Mouse (Mus musculus) E14TG2a.4 (cell line): Measurements from ENCODE around the gene Rab4a.

Source experiments
- CTCF ChIP-seq: conservative IDR thresholded peaks from 2 replicates; pipeline ENCODE4 v1.5.1; 2014; ENCODE audit warnings: low read length
- NANOG ChIP-seq: IDR thresholded peaks from 2 replicates; pipeline ENCODE4 v1.6.1; 2014; ENCODE audit warnings: borderline replicate concordance, low read length, mixed read lengths
- POU5F1 ChIP-seq: IDR thresholded peaks from 2 replicates; pipeline ENCODE4 v1.6.1; 2014; ENCODE audit warnings: low read length, borderline replicate concordance

DNA sequence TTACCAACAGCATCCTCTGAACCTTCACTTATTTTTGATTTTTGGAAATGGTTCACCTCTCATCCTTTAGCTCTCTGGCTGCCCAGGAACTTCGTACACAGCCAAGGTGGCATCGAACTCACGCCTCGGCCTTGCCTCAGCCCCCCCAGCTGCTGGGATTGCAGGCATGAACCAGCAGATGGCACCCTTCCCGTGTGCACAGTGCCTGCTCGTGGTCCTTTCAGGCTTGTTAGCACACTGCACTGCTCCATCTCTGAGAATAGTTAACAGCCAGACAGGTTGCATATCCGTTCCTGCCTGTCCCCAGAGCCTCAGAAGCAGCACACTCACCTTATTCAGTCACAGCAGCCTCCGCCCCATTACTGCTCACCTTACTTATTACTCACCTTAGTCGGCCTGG is 20.2 kb downstream of the Rab4a start:
- TF ChIP-seq CTCF (peak; percentile 61), POU5F1 (no peak), NANOG (no peak)
